Mouse (Mus musculus): Measurements from ENCODE around the gene Ppp1r13b. TPM values are rescaled to one million over a fixed set of nuclear protein-coding genes. Genes with fewer than 3 reads are reported as not detected.
"Not testable (repeated sequence)": the region's sequence is repeated elsewhere in the genome, so short reads cannot be mapped to it uniquely, and the experiment has no call there.

Gene Ppp1r13b
- polyA plus RNA-seq, 1 experiment, result 4.8 TPM

DNA sequence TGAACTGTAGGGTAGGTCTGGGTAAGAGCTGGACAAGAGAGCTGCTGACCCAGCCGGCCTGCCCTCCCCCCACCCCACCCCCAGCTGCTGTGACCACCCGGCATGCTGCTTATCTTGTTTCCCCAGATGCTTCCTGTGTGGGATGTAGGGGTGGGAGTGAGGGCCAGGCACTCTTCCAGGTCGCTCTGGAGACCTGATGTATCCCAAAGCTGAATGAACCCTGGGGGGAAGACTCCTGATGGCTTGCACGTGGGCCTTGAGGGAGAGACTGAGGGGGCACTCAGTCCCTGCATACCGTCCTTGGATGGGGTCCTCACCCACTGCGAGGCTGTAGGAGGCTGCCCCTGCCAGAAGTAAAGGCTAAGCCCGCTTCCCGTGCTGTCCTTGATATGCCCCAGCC is 37.2 kb upstream of the Ppp1r13b start:
- Histone ChIP-seq H3ac (ENCODE audit: control insufficient read depth, insufficient read length, low read depth) (no peak overlapping the region), H3K4me3 (ENCODE audit: insufficient read depth, poor library complexity, severe bottlenecking) (no peak overlapping the region), H3K36me3 (ENCODE audit: control insufficient read depth, insufficient read depth) (no peaks in the 10 kb centered on the region), H3K79me2 (ENCODE audit: control insufficient read depth, insufficient read depth) (no peaks in the 10 kb centered on the region), H3K79me3 (ENCODE audit: low read depth) (no peaks in the 10 kb centered on the region), H3K27me3 (ENCODE audit: control insufficient read depth, insufficient read depth, insufficient read length) (no peaks in the 10 kb centered on the region)
- TF ChIP-seq MAX (IDR thresholded peaks at IDR 0.05) (no peak), FOSL1 (IDR thresholded peaks at IDR 0.05; ENCODE audit: insufficient read depth, low read length, poor library complexity, severe bottlenecking) (no peak), MYOG (IDR thresholded peaks at IDR 0.05; ENCODE audit: control insufficient read depth, extremely low read depth, insufficient read length) (no peak), CTCF (IDR thresholded peaks at IDR 0.05; ENCODE audit: control insufficient read depth, insufficient read depth, insufficient read length) (no peak), CEBPB (IDR thresholded peaks at IDR 0.05; ENCODE audit: low read depth) (no peak), USF1 (IDR thresholded peaks at IDR 0.05; ENCODE audit: low read depth) (no peak), MYOD1 (IDR thresholded peaks at IDR 0.05; ENCODE audit: control insufficient read depth, insufficient read length, low read depth) (no peak)

DNA sequence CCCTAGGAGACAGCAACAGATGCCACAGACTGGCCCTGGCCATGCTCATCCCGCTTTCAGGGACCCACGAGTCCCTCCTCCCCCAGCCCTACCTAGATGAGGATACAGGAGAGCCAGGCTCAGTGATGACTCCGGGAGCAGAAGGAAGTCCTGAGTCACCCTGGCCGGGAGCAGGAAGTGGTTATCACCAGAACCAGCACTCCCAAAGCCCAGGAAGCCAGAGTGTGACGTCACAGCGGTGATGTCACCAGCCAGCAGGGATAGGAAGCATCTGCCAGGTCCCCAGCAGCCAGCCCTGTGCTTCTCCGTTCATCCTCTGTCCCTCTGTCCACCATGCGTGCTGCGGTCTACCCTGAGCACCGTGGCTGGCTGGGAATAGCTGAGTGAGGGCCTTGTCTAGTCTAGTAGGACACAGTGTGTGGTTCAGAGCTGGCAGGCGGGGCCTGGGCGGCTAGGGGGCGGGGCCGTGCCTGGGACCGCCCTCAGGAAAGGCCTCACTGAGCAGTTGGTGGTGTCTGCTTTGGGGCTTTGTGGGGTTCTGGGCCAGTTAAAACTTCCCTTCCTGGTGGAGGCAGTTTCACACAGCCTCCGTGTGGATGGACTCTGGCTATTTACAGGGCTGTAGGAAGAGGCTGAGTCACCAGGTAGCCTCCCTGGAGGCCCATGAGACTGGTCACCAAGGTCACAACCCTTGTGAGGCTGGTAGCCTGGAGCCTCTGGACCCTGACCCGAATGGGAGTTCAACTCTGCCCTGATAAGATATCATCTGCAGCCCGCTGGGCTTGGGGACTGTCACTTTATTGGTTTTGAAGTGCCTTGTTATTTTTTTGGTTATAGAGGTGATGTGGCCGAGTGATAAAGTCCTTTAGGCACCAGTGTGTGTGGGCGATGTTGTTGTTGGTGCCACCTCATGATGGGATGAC is 36.4 kb upstream of the Ppp1r13b start:
- H3K4me3 ChIP-seq (ENCODE audit: insufficient read depth, poor library complexity, severe bottlenecking); H3K79me3 ChIP-seq (ENCODE audit: low read depth); H3K36me3 ChIP-seq (ENCODE audit: control insufficient read depth, insufficient read depth); H3ac ChIP-seq (ENCODE audit: control insufficient read depth, insufficient read length, low read depth); H3K27me3 ChIP-seq (ENCODE audit: control insufficient read depth, insufficient read depth, insufficient read length); H3K79me2 ChIP-seq (ENCODE audit: control insufficient read depth, insufficient read depth): not testable (repeated sequence)

- Histone ChIP-seq H3K36me3 (ENCODE audit: control insufficient read depth, insufficient read depth) (no peaks in the 10 kb centered on the region), H3K79me2 (ENCODE audit: control insufficient read depth, insufficient read depth) (no peaks in the 10 kb centered on the region), H3K4me3 (ENCODE audit: insufficient read depth, poor library complexity, severe bottlenecking) (no peak overlapping the region), H3ac (ENCODE audit: control insufficient read depth, insufficient read length, low read depth) (no peak overlapping the region), H3K27me3 (ENCODE audit: control insufficient read depth, insufficient read depth, insufficient read length) (no peaks in the 10 kb centered on the region), H3K79me3 (ENCODE audit: low read depth) (no peaks in the 10 kb centered on the region)
- TF ChIP-seq MAX (IDR thresholded peaks at IDR 0.05) (no peak), USF1 (IDR thresholded peaks at IDR 0.05; ENCODE audit: low read depth) (no peak), CTCF (IDR thresholded peaks at IDR 0.05; ENCODE audit: control insufficient read depth, insufficient read depth, insufficient read length) (no peak), CEBPB (IDR thresholded peaks at IDR 0.05; ENCODE audit: low read depth) (no peak), MYOG (IDR thresholded peaks at IDR 0.05; ENCODE audit: control insufficient read depth, extremely low read depth, insufficient read length) (no peak), MYOD1 (IDR thresholded peaks at IDR 0.05; ENCODE audit: control insufficient read depth, insufficient read length, low read depth) (no peak), FOSL1 (IDR thresholded peaks at IDR 0.05; ENCODE audit: insufficient read depth, low read length, poor library complexity, severe bottlenecking) (no peak)
These were observed 35.6 kb upstream of the Ppp1r13b start for GRCm38 (mm10) chr12:111943421-111944064.

GRCm38 (mm10) chr12:111938623-111939177 is 30.8 kb upstream of the Ppp1r13b start:
- TF ChIP-seq FOSL1 (IDR thresholded peaks at IDR 0.05; ENCODE audit: insufficient read depth, low read length, poor library complexity, severe bottlenecking), result no peak
- no peak for TF ChIP-seq MYOG (IDR thresholded peaks at IDR 0.05; ENCODE audit: control insufficient read depth, extremely low read depth, insufficient read length)
- peak; percentile 63 for TF ChIP-seq MAX (IDR thresholded peaks at IDR 0.05)
- Histone ChIP-seq H3K4me3 (ENCODE audit: insufficient read depth, poor library complexity, severe bottlenecking) (no peak overlapping the region), H3K27me3 (ENCODE audit: control insufficient read depth, insufficient read depth, insufficient read length) (no peaks in the 10 kb centered on the region), H3K36me3 (ENCODE audit: control insufficient read depth, insufficient read depth) (no peaks in the 10 kb centered on the region), H3ac (ENCODE audit: control insufficient read depth, insufficient read length, low read depth) (no peak overlapping the region), H3K79me2 (ENCODE audit: control insufficient read depth, insufficient read depth) (no peaks in the 10 kb centered on the region), H3K79me3 (ENCODE audit: low read depth) (no peaks in the 10 kb centered on the region)

DNA sequence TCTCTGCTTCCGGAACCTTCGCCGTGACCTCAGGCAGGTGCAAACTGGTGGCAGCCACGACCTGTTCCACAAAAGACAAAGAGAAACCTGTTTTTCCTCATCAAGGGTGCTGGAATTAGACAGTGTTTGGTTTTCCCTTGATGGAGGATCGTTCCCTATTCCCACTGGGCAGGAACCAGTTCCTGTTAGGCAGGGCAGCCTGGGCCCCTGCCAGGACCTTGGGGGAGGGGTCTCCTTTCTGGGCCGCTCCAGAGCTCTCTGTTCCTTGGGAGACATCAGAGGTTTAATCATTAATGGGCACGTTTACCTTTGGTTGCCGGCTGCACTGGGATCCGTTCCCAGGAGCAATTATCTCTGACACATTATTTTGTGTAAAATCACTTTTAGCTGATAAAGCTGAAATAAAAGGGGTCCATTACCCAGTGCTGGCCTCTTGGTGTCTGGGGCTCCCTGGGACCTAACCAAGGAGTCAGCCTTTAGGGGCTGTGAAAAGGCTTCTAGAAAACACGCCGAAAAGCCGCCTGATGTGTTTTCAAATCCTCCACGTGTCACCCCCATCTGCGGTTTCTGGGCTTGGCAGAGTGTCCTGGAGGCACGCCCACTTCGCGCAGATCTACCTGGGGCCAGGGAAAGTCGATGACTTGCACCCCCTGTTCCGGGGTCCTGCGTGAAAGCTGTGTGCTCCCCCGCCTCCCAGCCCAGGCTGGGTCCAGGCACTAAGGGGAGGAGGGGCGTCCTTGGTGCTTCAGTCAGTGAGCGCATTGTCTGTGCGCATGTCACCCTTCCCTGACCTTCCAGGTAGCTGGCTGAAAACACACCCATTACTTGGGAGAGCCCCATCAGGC is 29.0 kb upstream of the Ppp1r13b start:
- Histone ChIP-seq H3K4me3 (ENCODE audit: insufficient read depth, poor library complexity, severe bottlenecking) (no peak overlapping the region), H3K27me3 (ENCODE audit: control insufficient read depth, insufficient read depth, insufficient read length) (no peaks in the 10 kb centered on the region)
- TF ChIP-seq CEBPB (IDR thresholded peaks at IDR 0.05; ENCODE audit: low read depth), result no peak
- TF ChIP-seq CTCF (IDR thresholded peaks at IDR 0.05; ENCODE audit: control insufficient read depth, insufficient read depth, insufficient read length), result no peak
- no peak for TF ChIP-seq FOSL1 (IDR thresholded peaks at IDR 0.05; ENCODE audit: insufficient read depth, low read length, poor library complexity, severe bottlenecking)
- TF ChIP-seq USF1 (IDR thresholded peaks at IDR 0.05; ENCODE audit: low read depth), result no peak
- TF ChIP-seq MYOD1 (IDR thresholded peaks at IDR 0.05; ENCODE audit: control insufficient read depth, insufficient read length, low read depth), result no peak
- no peak for TF ChIP-seq MAX (IDR thresholded peaks at IDR 0.05)
- TF ChIP-seq MYOG (IDR thresholded peaks at IDR 0.05; ENCODE audit: control insufficient read depth, extremely low read depth, insufficient read length), result no peak

More for the DNA sequence above, 29.0 kb upstream of the Ppp1r13b start:
- Histone ChIP-seq H3K36me3 (ENCODE audit: control insufficient read depth, insufficient read depth) (no peaks in the 10 kb centered on the region), H3K79me2 (ENCODE audit: control insufficient read depth, insufficient read depth) (no peaks in the 10 kb centered on the region), H3ac (ENCODE audit: control insufficient read depth, insufficient read length, low read depth) (no peak overlapping the region), H3K79me3 (ENCODE audit: low read depth) (no peaks in the 10 kb centered on the region)
